Mouse (Mus musculus) ovary, adult 10 weeks (tissue): ENCODE data around the gene Ppfibp2. TPM values are rescaled to one million over a fixed set of nuclear protein-coding genes. Genes with fewer than 3 reads are reported as not detected.

ENCODE experiments used
- polyA plus RNA-seq: library from polyadenylated mRNA; stranded (reverse); fragments of 350-450 nt; fragmentation: Illumina TruSeq; extraction: RNeasy Lipid Tissue Mini Kit (QIAGEN cat#74804); gene quantifications from one replicate; pipeline ENCODE4 v1.2.3, GENCODE M21; 2014

The Ppfibp2 gene
- polyA plus RNA-seq: 11.2 TPM

GRCm38 (mm10) chr7:107594857-107595402 is at the start of gene Ppfibp2:
Ppfibp2 (plus strand) TSS chr7:107595207.

GRCm38 (mm10) chr7:107567261-107567671 is 27.7 kb upstream of the Ppfibp2 start, which contains the start of gene Olfml1:
Olfml1 (plus strand) TSS chr7:107567446.

GRCm38 (mm10) chr7:107625061-107625460 is 30.1 kb downstream of the Ppfibp2 start, which contains the start of gene 5330417H12Rik:
5330417H12Rik (minus strand) TSS chr7:107625161.

GRCm38 (mm10) chr7:107757308-107758151 is 162.5 kb downstream of the Ppfibp2 start, which contains the start of gene Cyb5r2:
Cyb5r2 (minus strand) TSS chr7:107758032.

Other genes with a start within 250 kb of the Ppfibp2 start
- gene Syt9, start 224.5 kb upstream of the Ppfibp2 start, polyA plus RNA-seq: 2.8 TPM
- 11.5 TPM for gene Olfml1, start 27.8 kb upstream of the Ppfibp2 start, polyA plus RNA-seq
- gene 5330417H12Rik, start 30.0 kb downstream of the Ppfibp2 start, polyA plus RNA-seq: not detected
- not detected for gene Cyb5r2, start 162.8 kb downstream of the Ppfibp2 start, polyA plus RNA-seq
- gene Ovch2, start 206.0 kb downstream of the Ppfibp2 start, polyA plus RNA-seq: not detected
- gene Olfr467, start 217.1 kb downstream of the Ppfibp2 start, polyA plus RNA-seq: not detected
- not detected for gene Olfr469, start 230.3 kb downstream of the Ppfibp2 start, polyA plus RNA-seq